Comparison of ENCODE assay signal across 30 mouse cellular contexts in genomic region chr12:68365404-68366059, GRCm38 (mm10).
DNase-seq lines count a peak whose midpoint lies in the region; ATAC-seq and TF ChIP-seq lines count a peak whose summit lies in the region.
"Had no signal": no experiment of that assay in that cellular context is flagged by ENCODE, and none has a peak within 500 bp of the region (broad histone marks: within the 10 kb centered on the region; RNA-seq: fewer than 3 reads in every experiment).

No protein-coding gene starts in this region.

- 20% methylated on average over 13 of the region's 13 CpGs for WGBS in kidney, embryonic 14.5 days
- WGBS in midbrain, embryonic 14.5 days: 60% methylated on average over 13 of the region's 13 CpGs
- 60% methylated on average over 13 of the region's 13 CpGs for WGBS in midbrain, postnatal 0 days
- WGBS in neural tube, embryonic 12.5 days: 24% methylated on average over 13 of the region's 13 CpGs

- no peak overlapping the region for H3K4me3 ChIP-seq in kidney, embryonic 14.5 days (ENCODE audit: low read length)
- no peak overlapping the region for H3K4me3 ChIP-seq in midbrain, embryonic 14.5 days (replicated peaks; ENCODE audit: low read depth, low read length)
- H3K4me3 ChIP-seq in midbrain, postnatal 0 days (ENCODE audit: low read depth, low read length): no peak overlapping the region
- H3K4me3 ChIP-seq in neural tube, embryonic 12.5 days: no peak overlapping the region
- H3K4me3 ChIP-seq: embryonic facial prominence, embryonic 10.5 days; forebrain, embryonic 10.5 days; hindbrain, embryonic 15.5 days; limb, embryonic 15.5 days; megakaryocyte, embryonic 14.5 days; stomach, embryonic 15.5 days had no signal

- DNase-seq in kidney, adult 18-20 months: no peak
- peak; percentile 15 for DNase-seq in midbrain, embryonic 14.5 days
- no peak for DNase-seq in midbrain, postnatal 0 days (ENCODE audit: low spot score)
- no peak for DNase-seq in ovary, postnatal 36 days (ENCODE audit: low spot score)
- DNase-seq in MN1 (ENCODE audit: low spot score): no peak
- DNase-seq: adrenal gland, adult 2 months; B cell, adult 2 months; cerebellum, adult 18-20 months; cerebellum, postnatal 14 days; gastrocnemius, postnatal 14 days; heart, adult 11 months; kidney, adult 9 months; left cerebral cortex, postnatal 4 days; lung, embryonic 14.5 days; lung, postnatal 36 days; right cerebral cortex, adult 18-20 months; right cerebral cortex, postnatal 4 days; thymus, postnatal 36 days had no signal

- no peak overlapping the region for H3K9ac ChIP-seq in kidney, embryonic 14.5 days (ENCODE audit: low read depth, low read length)
- no peak overlapping the region for H3K9ac ChIP-seq in midbrain, embryonic 14.5 days (replicated peaks; ENCODE audit: low read length)
- H3K9ac ChIP-seq in midbrain, postnatal 0 days (replicated peaks; ENCODE audit: low read length, poor library complexity, severe bottlenecking): no peak overlapping the region
- no peak overlapping the region for H3K9ac ChIP-seq in neural tube, embryonic 12.5 days
- H3K9ac ChIP-seq: hindbrain, embryonic 15.5 days; limb, embryonic 15.5 days; liver, embryonic 14.5 days; lung, embryonic 14.5 days; stomach, embryonic 15.5 days had no signal

- no peak overlapping the region for H3K4me2 ChIP-seq in kidney, embryonic 14.5 days (replicated peaks; ENCODE audit: low read depth, low read length)
- no peak overlapping the region for H3K4me2 ChIP-seq in midbrain, embryonic 14.5 days (ENCODE audit: low read length)
- no peak overlapping the region for H3K4me2 ChIP-seq in midbrain, postnatal 0 days (ENCODE audit: low read depth, low read length, poor library complexity, severe bottlenecking)
- no peak overlapping the region for H3K4me2 ChIP-seq in neural tube, embryonic 12.5 days (replicated peaks)
- H3K4me2 ChIP-seq: heart, embryonic 11.5 days; hindbrain, embryonic 15.5 days; limb, embryonic 15.5 days; lung, embryonic 14.5 days; stomach, embryonic 15.5 days had no signal

- H3K27me3 ChIP-seq in kidney, embryonic 14.5 days (ENCODE audit: control insufficient read depth, insufficient read depth, low read length): no peaks in the 10 kb centered on the region
- H3K27me3 ChIP-seq in midbrain, embryonic 14.5 days (ENCODE audit: control insufficient read depth, insufficient read depth, low read length): no peaks in the 10 kb centered on the region
- H3K27me3 ChIP-seq in midbrain, postnatal 0 days (ENCODE audit: insufficient read depth, low read length): no peaks in the 10 kb centered on the region
- H3K27me3 ChIP-seq in neural tube, embryonic 12.5 days (replicated peaks): no peaks in the 10 kb centered on the region
- H3K27me3 ChIP-seq: CH12.LX; hindbrain, embryonic 15.5 days; limb, embryonic 15.5 days; megakaryocyte, embryonic 14.5 days; stomach, embryonic 15.5 days had no signal

- no peak for TF ChIP-seq CTCF in midbrain, postnatal 0 days (IDR thresholded peaks at IDR 0.05)

- no peaks in the 10 kb centered on the region for H3K9me3 ChIP-seq in kidney, embryonic 14.5 days (ENCODE audit: control insufficient read depth, low read length)
- H3K9me3 ChIP-seq in midbrain, embryonic 14.5 days (ENCODE audit: control insufficient read depth, low read length): no peaks in the 10 kb centered on the region
- H3K9me3 ChIP-seq in midbrain, postnatal 0 days (ENCODE audit: low read length): no peaks in the 10 kb centered on the region
- no peaks in the 10 kb centered on the region for H3K9me3 ChIP-seq in neural tube, embryonic 12.5 days
- H3K9me3 ChIP-seq: embryonic facial prominence, embryonic 10.5 days; forebrain, embryonic 10.5 days; hindbrain, embryonic 15.5 days; limb, embryonic 15.5 days; stomach, embryonic 15.5 days had no signal

- no peak overlapping the region for H3K27ac ChIP-seq in kidney, embryonic 14.5 days (ENCODE audit: low read depth, low read length)
- no peak overlapping the region for H3K27ac ChIP-seq in midbrain, embryonic 14.5 days (replicated peaks; ENCODE audit: low read depth, low read length)
- H3K27ac ChIP-seq in midbrain, postnatal 0 days (ENCODE audit: low read depth, low read length): no peak overlapping the region
- H3K27ac ChIP-seq in neural tube, embryonic 12.5 days: no peak overlapping the region
- H3K27ac ChIP-seq: embryonic facial prominence, embryonic 10.5 days; forebrain, embryonic 10.5 days; hindbrain, embryonic 15.5 days; limb, embryonic 15.5 days; liver, embryonic 14.5 days; stomach, embryonic 15.5 days had no signal

- ATAC-seq in kidney, embryonic 14.5 days (ENCODE audit: low FRiP score, low TSS enrichment): peak; percentile 81
- no peak for ATAC-seq in midbrain, embryonic 14.5 days (ENCODE audit: low FRiP score, low TSS enrichment)
- ATAC-seq in midbrain, postnatal 0 days (ENCODE audit: low FRiP score): no peak
- peak; percentile 80 for ATAC-seq in neural tube, embryonic 12.5 days (ENCODE audit: low FRiP score, low read depth)

- no peaks in the 10 kb centered on the region for H3K36me3 ChIP-seq in kidney, embryonic 14.5 days (ENCODE audit: control insufficient read depth, insufficient read depth, low read length)
- H3K36me3 ChIP-seq in midbrain, embryonic 14.5 days (ENCODE audit: control insufficient read depth, insufficient read depth, low read length): no peaks in the 10 kb centered on the region
- no peaks in the 10 kb centered on the region for H3K36me3 ChIP-seq in midbrain, postnatal 0 days (ENCODE audit: insufficient read depth, low read length)
- H3K36me3 ChIP-seq in neural tube, embryonic 12.5 days: no peaks in the 10 kb centered on the region
- H3K36me3 ChIP-seq: embryonic facial prominence, embryonic 10.5 days; forebrain, embryonic 10.5 days; G1E; hindbrain, embryonic 15.5 days; limb, embryonic 15.5 days; stomach, embryonic 15.5 days had no signal

- no peaks in the 10 kb centered on the region for H3K4me1 ChIP-seq in kidney, embryonic 14.5 days (ENCODE audit: control insufficient read depth, insufficient read depth, low read length)
- H3K4me1 ChIP-seq in midbrain, embryonic 14.5 days (ENCODE audit: control insufficient read depth, insufficient read depth, low read length): peaks cover 3% of the 10 kb centered on the region; the same call in 1 of the 2 replicates
- H3K4me1 ChIP-seq in midbrain, postnatal 0 days (ENCODE audit: insufficient read depth, low read length): no peaks in the 10 kb centered on the region
- H3K4me1 ChIP-seq in neural tube, embryonic 12.5 days: no peaks in the 10 kb centered on the region
- H3K4me1 ChIP-seq: embryonic facial prominence, embryonic 10.5 days; forebrain, embryonic 10.5 days; hindbrain, embryonic 15.5 days; limb, embryonic 15.5 days; megakaryocyte, embryonic 14.5 days; stomach, embryonic 15.5 days had no signal

Comparison
In these comparisons a context has a peak if more than half of its experiments do, and no peak if none do; other contexts are left out.
1. ATAC-seq: peak in kidney, embryonic 14.5 days (single experiment) and neural tube, embryonic 12.5 days (single experiment); none in midbrain, embryonic 14.5 days (single experiment) and midbrain, postnatal 0 days (single experiment).